Mouse (Mus musculus) kidney, postnatal 25 days (tissue): ENCODE data around the gene Sec14l2.

Experiments used
- DNase-seq, 2 experiments: peaks; one replicate each; pipeline ENCODE4 v3.0.0; 2021; ENCODE audit warnings: mixed read lengths in 2 of 2

Gene Sec14l2

GRCm38 (mm10) chr11:4047766-4048165, 75.4 kb downstream of the Sec14l2 start:
- no peak for DNase-seq
